Mouse (Mus musculus) embryo, embryonic 11 days (tissue): Measurements from ENCODE around the gene Gm9507.

Experiments used
- DNase-seq: peaks from one replicate; pipeline ENCODE4 v3.0.0-alpha.2; 2015

Gm9507 gene

GRCm38 (mm10) chr10:77769727-77770126 is 41.9 kb downstream of the Gm9507 start:
- no peak for DNase-seq
